Mouse (Mus musculus) intestine, embryonic 14.5 days (tissue): ENCODE measurements around the gene Olfr1489. TPM values are rescaled to one million over a fixed set of nuclear protein-coding genes. Genes with fewer than 3 reads are reported as not detected.
"Not testable (repeated sequence)": the region's sequence is repeated elsewhere in the genome, so short reads cannot be mapped to it uniquely, and the experiment has no call there.

Experiments
- ATAC-seq: fragments of 200-750 bp; cut with Nextera tagmentation; replicated peaks from 2 replicates; pipeline ENCODE4 v1.8.0; 2017; ENCODE audit warnings: low read depth, moderate number of reproducible peaks, moderate TSS enrichment, moderate library complexity; ENCODE audit not compliant: low FRiP score, low TSS enrichment
- DNase-seq: peaks from one replicate; pipeline ENCODE4 v3.0.0-alpha.2; 2018; ENCODE audit warnings: low spot score
- H3K27ac ChIP-seq: fragments of 300-500 bp; sonication (generic); 2 replicates; pipeline ENCODE4 v1.5.1; 2014; ENCODE audit warnings: low read depth, mild to moderate bottlenecking, control low read depth
- H3K27me3 ChIP-seq: fragments of 300-500 bp; sonication (generic); replicated peaks from 2 replicates; pipeline ENCODE4 v1.6.1; 2014; ENCODE audit warnings: low read length, control low read depth; ENCODE audit not compliant: control insufficient read depth, insufficient read depth
- H3K36me3 ChIP-seq: fragments of 300-500 bp; sonication (generic); 2 replicates; pipeline ENCODE4 v1.6.1; 2014; ENCODE audit warnings: low read length, control low read depth; ENCODE audit not compliant: control insufficient read depth, insufficient read depth
- H3K4me1 ChIP-seq: fragments of 300-500 bp; sonication (generic); replicated peaks from 2 replicates; pipeline ENCODE4 v1.6.1; 2014; ENCODE audit warnings: low read length, control low read depth, mixed read lengths; ENCODE audit not compliant: control insufficient read depth, insufficient read depth
- H3K4me2 ChIP-seq: fragments of 300-500 bp; sonication (generic); 2 replicates; pipeline ENCODE4 v1.6.1; 2014; ENCODE audit warnings: low read length
- H3K4me3 ChIP-seq: fragments of 300-500 bp; sonication (generic); 2 replicates; pipeline ENCODE4 v1.5.1; 2014; ENCODE audit warnings: low read depth, low read length, control low read depth, mixed read lengths
- H3K9ac ChIP-seq: fragments of 300-500 bp; sonication (generic); 2 replicates; pipeline ENCODE4 v1.6.1; 2014; ENCODE audit warnings: mild to moderate bottlenecking, low read length
- H3K9me3 ChIP-seq: fragments of 300-500 bp; sonication (generic); 2 replicates; pipeline ENCODE4 v1.6.1; 2016; ENCODE audit warnings: low read length, control low read depth; ENCODE audit not compliant: control insufficient read depth
- WGBS: fragments of 180-500 bp; shearing (Covaris S2); extraction: QIAGEN DNeasy Blood & Tissue Kit; methylation state at CpG from one replicate; pipeline ENCODE4 v1.1.7; 2014; 5-methylcytosine and 5-hydroxymethylcytosine counted together
- microRNA-seq: library from miRNA; unstranded; fragments of <30 nt; microRNA quantifications from one replicate; pipeline ENCODE4, GENCODE M21; 2016
- polyA plus RNA-seq: library from polyadenylated mRNA; unstranded; fragments of >200 nt; fragmentation: Nextera tagmentation; extraction: Ambion mirVana; gene quantifications from 2 replicates; pipeline ENCODE4 v1.2.1, GENCODE M21; 2014

The Olfr1489 gene
- polyA plus RNA-seq, result not detected in 2 replicates

DNA sequence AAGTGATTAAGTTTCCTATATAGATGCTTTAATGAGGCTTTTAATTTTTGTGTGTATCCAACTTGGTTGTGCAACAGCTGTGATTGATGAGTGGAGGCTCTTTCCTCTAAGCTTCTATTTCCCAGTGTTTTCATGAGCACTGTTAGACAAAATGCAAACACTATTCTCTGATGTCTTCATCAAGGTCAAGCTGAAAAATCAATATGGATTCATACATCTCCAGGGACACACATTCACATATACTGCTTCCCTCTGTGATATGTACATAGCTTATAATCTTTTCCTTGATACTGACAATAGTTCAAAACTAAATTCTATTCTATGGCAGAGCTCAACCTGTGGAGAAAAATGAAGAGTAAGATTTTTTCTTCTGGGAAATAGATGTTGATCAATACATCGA is at the start of gene Olfr1489:
TSS of gene Olfr1489 (plus strand) at position 301 of the 400 bp plus-strand sequence.
- no peak for DNase-seq
- 73% methylated on average over 1 of the region's 1 CpGs for WGBS
- H3K4me1 ChIP-seq, result no peaks in the 10 kb centered on the region
- no peaks in the 10 kb centered on the region; the same call in 1 of the 2 replicates for H3K9me3 ChIP-seq
- H3K27ac ChIP-seq, result no peak within 1 kb of the TSS
- H3K4me3 ChIP-seq, result no peak within 1 kb of the TSS
- ATAC-seq, result no peak
- H3K27me3 ChIP-seq, result no peaks in the 10 kb centered on the region
- no peaks in the 10 kb centered on the region for H3K36me3 ChIP-seq
- H3K9ac ChIP-seq, result no peak within 1 kb of the TSS
- H3K4me2 ChIP-seq, result no peak within 1 kb of the TSS

DNA sequence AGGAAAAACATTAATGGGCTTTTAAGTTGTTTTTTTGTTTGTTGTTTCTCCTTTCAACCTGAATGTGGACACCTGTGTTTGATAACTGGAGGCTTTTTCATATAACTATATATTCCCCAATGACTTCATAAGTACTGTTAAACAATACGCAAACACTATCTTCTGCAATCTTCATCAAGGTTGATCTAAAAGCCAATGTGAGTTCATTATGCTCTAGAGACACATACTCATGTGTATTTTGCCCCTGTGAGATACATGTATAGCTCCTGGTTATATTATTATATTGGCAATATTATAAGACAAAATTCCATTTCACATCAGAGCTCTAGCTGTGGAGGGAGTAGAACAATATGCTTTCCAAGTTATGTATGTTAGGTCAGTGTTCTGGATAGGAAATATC is 48.2 kb upstream of the Olfr1489 start, which contains the start of gene Olfr1484:
TSS of gene Olfr1484 (plus strand) at position 301 of the 400 bp plus-strand sequence.
- no peak within 1 kb of the TSS for H3K27ac ChIP-seq

DNA sequence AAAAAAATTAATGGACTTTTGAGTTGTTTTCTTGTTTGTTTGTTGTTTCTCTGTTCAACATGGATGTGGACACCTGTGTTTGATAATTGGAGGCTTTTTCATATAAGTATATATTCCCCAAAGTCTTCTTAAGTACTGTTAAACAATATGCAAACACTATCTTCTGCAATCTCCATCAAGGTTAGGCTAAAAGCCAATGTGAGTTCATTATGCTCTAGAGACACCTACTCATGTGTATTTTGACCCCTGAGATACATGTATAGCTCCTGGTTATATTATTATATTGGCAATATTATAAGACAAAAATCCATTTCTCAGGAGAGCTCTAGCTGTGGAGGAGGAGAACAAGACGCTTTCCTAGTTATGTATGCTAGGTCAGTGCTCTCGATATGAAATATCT is 14.3 kb upstream of the Olfr1489 start, which contains the start of gene Olfr1487:
TSS of gene Olfr1487 (plus strand) at position 301 of the 400 bp plus-strand sequence.
- H3K9ac ChIP-seq, H3K4me3 ChIP-seq, H3K27me3 ChIP-seq, H3K9me3 ChIP-seq, ATAC-seq, H3K36me3 ChIP-seq, H3K27ac ChIP-seq, DNase-seq, H3K4me2 ChIP-seq, H3K4me1 ChIP-seq: not testable (repeated sequence)
- 85% methylated on average over 2 of the region's 2 CpGs for WGBS

More for the DNA sequence above, 48.2 kb upstream of the Olfr1489 start, which contains the start of gene Olfr1484:
- ATAC-seq, result no peak
- Histone ChIP-seq H3K27me3 (no peaks in the 10 kb centered on the region), H3K4me1 (no peaks in the 10 kb centered on the region), H3K9me3 (no peaks in the 10 kb centered on the region), H3K36me3 (no peaks in the 10 kb centered on the region), H3K4me2 (no peak within 1 kb of the TSS), H3K9ac (no peak within 1 kb of the TSS), H3K4me3 (no peak within 1 kb of the TSS)
- no peak for DNase-seq
- WGBS, result 95% methylated on average over 1 of the region's 1 CpGs

DNA sequence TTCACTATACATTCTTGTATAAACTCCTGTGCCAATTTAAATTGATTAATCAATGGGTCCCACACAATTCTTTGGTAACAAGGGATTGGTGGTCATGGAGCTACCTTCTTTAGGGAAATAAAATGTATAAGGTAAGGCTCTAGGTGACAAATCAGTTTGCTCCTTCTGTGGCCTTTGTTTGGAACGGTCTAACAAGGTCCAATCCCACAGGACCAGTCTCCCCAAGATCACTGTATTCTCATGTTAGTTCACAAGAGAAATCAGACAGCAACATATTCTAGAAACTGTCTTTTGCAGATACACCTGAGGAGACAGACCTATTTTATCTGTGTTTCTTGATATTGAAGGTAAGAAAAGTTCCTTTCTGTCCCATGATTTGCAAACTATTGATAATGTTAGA is 19.4 kb downstream of the Olfr1489 start, which contains the start of gene Olfr1490:
TSS of gene Olfr1490 (plus strand) at position 301 of the 400 bp plus-strand sequence.
- WGBS, result 76% methylated on average over 1 of the region's 1 CpGs

More for the DNA sequence above, 19.4 kb downstream of the Olfr1489 start, which contains the start of gene Olfr1490:
- no peaks in the 10 kb centered on the region for H3K9me3 ChIP-seq
- H3K27ac ChIP-seq, result no peak within 1 kb of the TSS
- no peak within 1 kb of the TSS for H3K9ac ChIP-seq
- H3K4me1 ChIP-seq, result no peaks in the 10 kb centered on the region
- ATAC-seq (no peak), DNase-seq (no peak)
- no peaks in the 10 kb centered on the region for H3K27me3 ChIP-seq
- H3K4me2 ChIP-seq, result no peak within 1 kb of the TSS
- no peaks in the 10 kb centered on the region for H3K36me3 ChIP-seq
- H3K4me3 ChIP-seq, result no peak within 1 kb of the TSS

Small RNAs within 50 kb of the gene (microRNA-seq; reads per million reads assigned to microRNA genes)
- gene Gm22323 (not detected), gene Gm23931 (not detected)

Other genes starting within 250 kb of the Olfr1489 start
- gene Olfr1469, start 223.8 kb upstream of the Olfr1489 start, polyA plus RNA-seq, result not detected in 2 replicates
- gene Olfr1471, start 188.2 kb upstream of the Olfr1489 start, polyA plus RNA-seq, result not detected in 2 replicates
- gene Olfr1472, start 175.5 kb upstream of the Olfr1489 start, polyA plus RNA-seq, result not detected in 2 replicates
- gene Olfr1474, start 162.1 kb upstream of the Olfr1489 start, polyA plus RNA-seq, result not detected in 2 replicates
- gene Olfr1475, start 151.4 kb upstream of the Olfr1489 start, polyA plus RNA-seq, result not detected in 2 replicates
- not detected in 2 replicates for gene Olfr1477, start 131.1 kb upstream of the Olfr1489 start, polyA plus RNA-seq
- gene Olfr1480, start 103.7 kb upstream of the Olfr1489 start, polyA plus RNA-seq, result not detected in 2 replicates
- gene Olfr1484, start 48.1 kb upstream of the Olfr1489 start, polyA plus RNA-seq, result not detected in 2 replicates
- not detected in 2 replicates for gene Olfr1487, start 14.2 kb upstream of the Olfr1489 start, polyA plus RNA-seq
- not detected in 2 replicates for gene Olfr1490, start 19.5 kb downstream of the Olfr1489 start, polyA plus RNA-seq
- gene Olfr1491, start 65.6 kb downstream of the Olfr1489 start, polyA plus RNA-seq, result not detected in 2 replicates
- gene Olfr1493-ps1, start 91.7 kb downstream of the Olfr1489 start, polyA plus RNA-seq, result not detected in 2 replicates
- gene Olfr1494, start 108.1 kb downstream of the Olfr1489 start, polyA plus RNA-seq, result not detected in 2 replicates
- not detected in 2 replicates for gene Olfr1495, start 133.0 kb downstream of the Olfr1489 start, polyA plus RNA-seq
- gene Olfr1496, start 146.3 kb downstream of the Olfr1489 start, polyA plus RNA-seq, result not detected in 2 replicates
- gene Olfr1497, start 166.6 kb downstream of the Olfr1489 start, polyA plus RNA-seq, result not detected in 2 replicates
- not detected in 2 replicates for gene Olfr1499, start 187.8 kb downstream of the Olfr1489 start, polyA plus RNA-seq
- gene Olfr1500, start 198.9 kb downstream of the Olfr1489 start, polyA plus RNA-seq, result not detected in 2 replicates
- not detected in 2 replicates for gene Olfr1501, start 219.1 kb downstream of the Olfr1489 start, polyA plus RNA-seq
- gene Olfr1502, start 230.2 kb downstream of the Olfr1489 start, polyA plus RNA-seq, result not detected in 2 replicates